Mouse (Mus musculus) heart, postnatal 0 days (tissue): ENCODE measurements around the gene Helt. TPM values are rescaled to one million over a fixed set of nuclear protein-coding genes. Genes with fewer than 3 reads are reported as not detected.

ENCODE experiments used
- ATAC-seq: fragments of 200-750 bp; cut with Nextera tagmentation; 2 replicates; pipeline ENCODE4 v1.8.0; 2017; ENCODE audit warnings: low read depth, moderate number of reproducible peaks, moderate library complexity; ENCODE audit not compliant: insufficient read depth
- DNase-seq: peaks from one replicate; pipeline ENCODE4 v3.0.0-alpha.2; 2016; ENCODE audit warnings: low spot score
- H3K27ac ChIP-seq: fragments of 300-500 bp; sonication (generic); 2 replicates; pipeline ENCODE4 v1.5.1; 2014; ENCODE audit warnings: low read depth, mild to moderate bottlenecking
- H3K27me3 ChIP-seq: fragments of 300-500 bp; sonication (generic); 2 replicates; pipeline ENCODE4 v1.6.1; 2014; ENCODE audit warnings: low read length, mixed read lengths; ENCODE audit not compliant: control insufficient read depth, insufficient read depth
- H3K36me3 ChIP-seq: fragments of 300-500 bp; sonication (generic); replicated peaks from 2 replicates; pipeline ENCODE4 v1.6.1; 2014; ENCODE audit warnings: low read length, mixed read lengths; ENCODE audit not compliant: control insufficient read depth, insufficient read depth
- H3K4me1 ChIP-seq: fragments of 300-500 bp; sonication (generic); 2 replicates; pipeline ENCODE4 v1.6.1; 2014; ENCODE audit warnings: antibody characterized with exemption; ENCODE audit not compliant: control insufficient read depth, insufficient read depth
- H3K4me2 ChIP-seq: fragments of 300-500 bp; sonication (generic); 2 replicates; pipeline ENCODE4 v1.6.1; 2014; ENCODE audit warnings: low read depth, mild to moderate bottlenecking, low read length, moderate library complexity
- H3K4me3 ChIP-seq: fragments of 300-500 bp; sonication (generic); 2 replicates; pipeline ENCODE4 v1.5.1; 2014; ENCODE audit warnings: low read depth, low read length
- H3K9ac ChIP-seq: fragments of 300-500 bp; sonication (generic); replicated peaks from 2 replicates; pipeline ENCODE4 v1.6.1; 2014; ENCODE audit warnings: low read depth, low read length, mixed read lengths
- H3K9me3 ChIP-seq: fragments of 300-500 bp; sonication (generic); replicated peaks from 2 replicates; pipeline ENCODE4 v1.6.1; 2016; ENCODE audit warnings: low read length; ENCODE audit not compliant: control insufficient read depth
- CTCF ChIP-seq: IDR thresholded peaks from 2 replicates; pipeline ENCODE4 v1.5.1; 2016; ENCODE audit warnings: antibody characterized with exemption, control low read depth, low read depth
- EP300 ChIP-seq: IDR thresholded peaks from 2 replicates; pipeline ENCODE4 v1.6.1; 2016; ENCODE audit warnings: antibody characterized with exemption, low read depth
- WGBS: fragments of 180-500 bp; shearing (Covaris S2); extraction: QIAGEN DNeasy Blood & Tissue Kit; methylation state at CpG from one replicate; pipeline ENCODE4 v1.1.7; 2014; 5-methylcytosine and 5-hydroxymethylcytosine counted together
- polyA plus RNA-seq: library from polyadenylated mRNA; unstranded; fragments of >200 nt; fragmentation: Nextera tagmentation; extraction: Ambion mirVana; gene quantifications from 2 replicates; pipeline ENCODE4 v1.2.1, GENCODE M21; 2015
- total RNA-seq: library from RNA; depleted of rRNA; stranded (reverse); fragments of >200 nt; gene quantifications from 2 replicates; pipeline ENCODE4 v1.2.3, GENCODE M21; 2014; ENCODE audit warnings: low replicate concordance

Gene Helt
- total and polyA plus RNA-seq, 2 experiments from 2014 or later: not detected

- no peaks in the 10 kb centered on the region for H3K27me3 ChIP-seq
- no peaks in the 10 kb centered on the region for H3K36me3 ChIP-seq
- no peak overlapping the region for H3K27ac ChIP-seq
- ATAC-seq (no peak), DNase-seq (no peak)
- 0 out of 2 replicates have a peak, but pooled peaks cover 7% of the 10 kb centered on the region for H3K9me3 ChIP-seq
- H3K4me1 ChIP-seq: no peaks in the 10 kb centered on the region
- WGBS: 49% methylated on average over 5 of the region's 5 CpGs
- TF ChIP-seq CTCF (no peak), EP300 (no peak)
- no peak overlapping the region for H3K4me3 ChIP-seq
- H3K4me2 ChIP-seq: no peak overlapping the region
- no peak overlapping the region for H3K9ac ChIP-seq
Measured at GRCm38 (mm10) chr8:46323672-46324191, 29.3 kb upstream of the Helt start.

- ATAC-seq (peak; percentile 41; the same call in 1 of the 2 replicates), DNase-seq (no peak)
- WGBS: 55% methylated on average over 2 of the region's 2 CpGs
- Histone ChIP-seq H3K9ac (no peak overlapping the region), H3K9me3 (0 out of 2 replicates have a peak, but pooled peaks cover 7% of the 10 kb centered on the region), H3K27me3 (no peaks in the 10 kb centered on the region), H3K4me2 (no peak overlapping the region), H3K4me1 (no peaks in the 10 kb centered on the region), H3K36me3 (no peaks in the 10 kb centered on the region), H3K27ac (no peak overlapping the region), H3K4me3 (no peak overlapping the region)
- TF ChIP-seq EP300: no peak
- peak; percentile 42 for TF ChIP-seq CTCF
Measured at GRCm38 (mm10) chr8:46322833-46323232, 28.4 kb upstream of the Helt start.

- H3K4me3 ChIP-seq: no peak overlapping the region
- no peaks in the 10 kb centered on the region for H3K27me3 ChIP-seq
- ATAC-seq (no peak), DNase-seq (no peak)
- WGBS: 95% methylated on average over 4 of the region's 4 CpGs
- 0 out of 2 replicates have a peak, but pooled peaks cover 7% of the 10 kb centered on the region for H3K9me3 ChIP-seq
- H3K4me1 ChIP-seq: no peaks in the 10 kb centered on the region
- no peak overlapping the region for H3K4me2 ChIP-seq
- no peak overlapping the region for H3K9ac ChIP-seq
- no peak overlapping the region for H3K27ac ChIP-seq
- no peak for TF ChIP-seq CTCF
- no peak for TF ChIP-seq EP300
- H3K36me3 ChIP-seq: no peaks in the 10 kb centered on the region
Measured at GRCm38 (mm10) chr8:46322421-46322820, 27.9 kb upstream of the Helt start.

GRCm38 (mm10) chr8:46318802-46319201 is 24.3 kb upstream of the Helt start:
- no peak for ATAC-seq
- H3K27ac ChIP-seq: no peak overlapping the region
- DNase-seq: no peak
- WGBS: 82% methylated on average over 5 of the region's 5 CpGs
- H3K9ac ChIP-seq: no peak overlapping the region
- H3K36me3 ChIP-seq: no peaks in the 10 kb centered on the region
- H3K27me3 ChIP-seq: no peaks in the 10 kb centered on the region
- H3K9me3 ChIP-seq: no peaks in the 10 kb centered on the region
- TF ChIP-seq CTCF (no peak), EP300 (no peak)
- H3K4me2 ChIP-seq: no peak overlapping the region
- no peak overlapping the region for H3K4me3 ChIP-seq
- no peaks in the 10 kb centered on the region for H3K4me1 ChIP-seq

- Histone ChIP-seq H3K36me3 (no peaks in the 10 kb centered on the region), H3K4me3 (no peak overlapping the region), H3K9me3 (no peaks in the 10 kb centered on the region), H3K27me3 (no peaks in the 10 kb centered on the region), H3K9ac (no peak overlapping the region), H3K4me2 (no peak overlapping the region), H3K27ac (no peak overlapping the region), H3K4me1 (no peaks in the 10 kb centered on the region)
- TF ChIP-seq EP300 (no peak), CTCF (no peak)
- WGBS: 77% methylated on average over 7 of the region's 7 CpGs
- ATAC-seq (no peak), DNase-seq (no peak)
Measured at GRCm38 (mm10) chr8:46317161-46317560, 22.7 kb upstream of the Helt start.

- H3K27ac ChIP-seq: no peak overlapping the region
- H3K4me1 ChIP-seq: no peaks in the 10 kb centered on the region
- WGBS: 83% methylated on average over 3 of the region's 3 CpGs
- TF ChIP-seq EP300 (no peak), CTCF (no peak)
- no peak overlapping the region for H3K9ac ChIP-seq
- no peaks in the 10 kb centered on the region for H3K36me3 ChIP-seq
- ATAC-seq (no peak), DNase-seq (no peak)
- H3K4me2 ChIP-seq: no peak overlapping the region
- no peaks in the 10 kb centered on the region for H3K9me3 ChIP-seq
- H3K27me3 ChIP-seq: no peaks in the 10 kb centered on the region
- no peak overlapping the region for H3K4me3 ChIP-seq
Measured at GRCm38 (mm10) chr8:46313798-46314197, 19.3 kb upstream of the Helt start.
